Mouse (Mus musculus) left cerebral cortex, postnatal 10 days (tissue): ENCODE data around the gene Fstl3. TPM values are rescaled to one million over a fixed set of nuclear protein-coding genes. Genes with fewer than 3 reads are reported as not detected.

Experiments
- DNase-seq, 2 experiments: peaks; one replicate each; pipeline ENCODE4 v3.0.0; 2021 to 2022; ENCODE audit warnings: low spot score in 2 of 2, mixed read lengths in 1 of 2; ENCODE audit errors: extremely low spot score in 1 of 2
- intact Hi-C: fragments of 180-260 bp; cut with DNase I; formaldehyde crosslinking; loops from one replicate; pipeline ENCODE4 v1.15.1; 2025
- total RNA-seq, 2 experiments: library from RNA; stranded (reverse); gene quantifications; 2 replicates each; pipeline ENCODE4 v1.2.3; 2021

Gene Fstl3
- total RNA-seq = 1 to 10 TPM; 1.7 to 2.6 TPM

DNA sequence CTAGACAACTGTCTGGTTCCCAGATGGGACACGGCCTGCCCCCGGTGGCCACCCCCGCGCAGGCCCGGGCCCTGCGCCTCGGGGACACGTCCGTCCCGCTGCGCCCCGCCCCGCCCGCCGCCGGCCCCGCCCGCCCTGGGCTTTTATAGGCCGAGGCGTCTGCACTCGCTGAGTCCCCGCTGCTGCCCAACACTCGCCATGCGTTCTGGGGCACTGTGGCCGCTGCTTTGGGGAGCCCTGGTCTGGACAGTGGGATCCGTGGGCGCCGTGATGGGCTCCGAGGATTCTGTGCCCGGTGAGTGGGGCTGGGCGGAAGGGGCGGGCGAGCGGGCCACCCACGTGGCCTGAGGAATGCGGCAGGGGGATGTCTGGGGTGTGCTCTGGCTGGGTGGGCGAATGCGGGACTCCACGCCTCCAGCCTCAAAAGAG lies at the start of gene Fstl3:
Gene Fstl3, plus strand, starts transcription at position 170 of the 429 bp plus-strand sequence.
- DNase-seq = no peak
- intact Hi-C loops = no loop called here

DNA sequence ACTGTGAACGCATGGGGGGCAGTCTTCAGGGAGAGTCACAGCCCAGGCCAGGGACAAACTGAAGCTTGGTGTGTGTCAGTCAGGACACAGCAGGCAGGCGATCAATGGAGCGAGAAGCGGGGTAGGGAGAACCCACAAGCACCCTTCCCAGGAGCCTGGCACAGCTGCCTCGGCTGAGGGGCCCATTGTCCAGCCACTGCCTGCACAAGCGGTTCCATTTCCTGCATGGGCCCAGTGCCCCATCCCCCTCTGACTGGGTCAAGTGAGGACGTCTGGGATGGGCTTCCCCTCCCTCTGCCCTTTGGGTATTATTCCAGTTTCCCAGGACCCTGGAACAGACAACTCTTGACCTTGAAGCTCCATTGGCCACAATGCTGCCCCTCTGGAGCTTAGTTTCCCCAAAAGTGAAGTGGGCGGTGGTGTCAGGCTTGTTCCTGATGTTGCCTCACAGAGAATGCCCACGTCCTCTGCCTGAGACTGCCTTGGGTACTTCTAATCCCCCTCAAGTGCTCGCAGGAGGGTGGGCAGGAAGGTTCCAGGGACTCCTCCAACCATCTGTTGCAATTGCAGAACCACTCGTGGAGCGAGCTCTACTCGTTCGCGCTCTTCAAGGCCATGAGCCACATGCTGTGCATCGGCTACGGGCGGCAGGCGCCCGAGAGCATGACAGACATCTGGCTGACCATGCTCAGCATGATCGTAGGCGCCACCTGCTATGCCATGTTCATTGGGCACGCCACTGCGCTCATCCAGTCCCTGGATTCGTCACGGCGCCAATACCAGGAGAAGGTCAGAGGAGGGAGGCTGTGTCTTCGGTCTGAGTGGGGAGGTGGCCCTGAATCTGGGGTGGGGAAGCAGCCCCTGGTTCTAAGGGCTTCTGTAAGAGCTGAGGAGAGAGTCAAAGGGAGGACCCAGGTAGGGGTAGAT lies 48.5 kb upstream of the Fstl3 start:
- peak in 1 of 2 experiments; percentile 68 for DNase-seq

DNA sequence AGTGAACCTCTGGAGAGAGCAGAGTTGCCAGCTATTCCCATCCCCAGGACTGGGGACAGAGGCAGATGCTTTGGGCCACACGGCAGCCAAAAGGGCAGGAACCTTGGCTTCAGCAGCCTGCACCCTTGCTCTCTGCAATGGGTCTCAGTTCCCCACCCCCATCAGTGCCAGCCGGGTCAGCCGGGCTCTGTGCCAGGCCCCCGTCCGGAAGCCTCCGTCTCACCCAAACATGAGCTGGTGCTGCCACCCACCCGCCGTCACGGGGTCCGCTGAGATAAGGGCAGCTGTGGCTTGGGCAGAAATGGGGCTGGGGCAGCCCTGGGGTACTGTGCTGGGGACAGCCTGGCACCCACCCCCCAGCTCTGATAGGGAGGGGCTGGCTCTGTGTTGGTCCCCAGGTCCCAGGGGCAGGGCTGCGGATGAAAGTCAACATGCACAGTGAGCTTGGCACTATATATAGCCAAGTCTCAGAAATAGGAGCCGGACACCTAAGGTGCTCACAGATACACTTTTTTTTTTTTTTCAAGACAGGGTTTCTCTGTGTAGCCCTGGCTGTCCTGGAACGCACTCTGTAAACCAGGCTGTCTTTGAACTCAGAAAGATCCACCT lies 47.6 kb upstream of the Fstl3 start:
- peak in 1 of 2 experiments; percentile 75 for DNase-seq

More for the DNA sequence above, 48.5 kb upstream of the Fstl3 start:
- intact Hi-C loops = no loop called here

DNA sequence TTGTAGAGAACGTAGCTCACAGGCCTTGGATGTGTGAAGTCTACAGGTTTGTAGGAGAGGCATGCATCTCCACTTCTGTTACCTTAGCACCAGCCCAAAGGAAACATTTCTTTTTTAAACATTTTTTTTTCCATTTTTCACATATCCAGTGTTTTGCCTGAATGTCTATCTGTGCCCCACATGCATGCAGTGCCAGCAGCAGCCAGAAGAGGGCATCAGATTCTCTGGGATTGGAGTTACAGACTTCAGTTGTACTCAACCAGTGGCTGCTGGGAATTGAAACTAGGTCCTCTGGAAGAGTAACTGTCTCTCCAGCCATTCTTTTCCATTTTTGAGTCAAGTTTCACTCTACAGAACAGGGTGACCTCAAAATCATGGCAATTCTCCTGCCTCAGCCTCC lies 44.6 kb upstream of the Fstl3 start:
- no peak for DNase-seq
- intact Hi-C loops = no loop called here

More for the DNA sequence above, 47.6 kb upstream of the Fstl3 start:
- intact Hi-C loops = no loop called here

DNA sequence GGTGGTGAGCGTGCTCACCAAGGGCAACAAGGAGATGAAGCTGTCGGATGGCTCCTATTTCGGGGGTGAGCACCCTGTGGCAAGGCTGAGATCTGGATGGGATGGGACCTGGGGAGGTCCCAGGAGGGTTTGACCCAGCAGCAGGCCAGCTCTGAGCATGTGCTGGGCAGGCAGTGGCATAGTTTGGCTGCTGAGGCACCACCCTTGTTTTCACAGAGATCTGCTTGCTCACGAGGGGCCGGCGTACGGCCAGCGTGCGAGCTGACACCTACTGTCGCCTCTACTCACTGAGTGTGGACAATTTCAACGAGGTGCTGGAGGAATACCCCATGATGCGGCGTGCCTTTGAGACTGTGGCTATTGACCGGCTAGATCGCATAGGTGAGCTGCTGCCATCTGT lies 43.2 kb upstream of the Fstl3 start:
- intact Hi-C loops = no loop called here
- no peak for DNase-seq

DNA sequence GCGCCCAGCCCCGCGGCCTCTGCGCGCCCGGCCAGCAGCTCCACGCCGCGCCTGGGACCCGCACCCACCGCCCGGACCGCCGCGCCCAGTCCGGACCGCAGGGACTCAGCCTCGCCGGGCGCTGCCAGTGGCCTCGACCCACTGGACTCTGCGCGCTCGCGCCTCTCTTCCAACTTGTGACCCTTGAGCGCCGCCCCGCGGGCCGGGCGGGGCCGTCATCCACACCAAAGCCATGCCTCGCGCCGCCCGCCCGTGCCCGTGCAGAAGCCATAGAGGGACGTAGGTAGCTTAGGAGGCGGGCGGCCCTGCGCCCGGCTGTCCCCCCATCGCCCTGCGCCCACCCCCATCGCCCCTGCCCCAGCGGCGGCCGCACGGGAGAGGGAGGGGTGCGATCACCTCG lies 41.7 kb upstream of the Fstl3 start:
- peak in 1 of 2 experiments; percentile 42 for DNase-seq
- intact Hi-C loops = no loop called here

DNA sequence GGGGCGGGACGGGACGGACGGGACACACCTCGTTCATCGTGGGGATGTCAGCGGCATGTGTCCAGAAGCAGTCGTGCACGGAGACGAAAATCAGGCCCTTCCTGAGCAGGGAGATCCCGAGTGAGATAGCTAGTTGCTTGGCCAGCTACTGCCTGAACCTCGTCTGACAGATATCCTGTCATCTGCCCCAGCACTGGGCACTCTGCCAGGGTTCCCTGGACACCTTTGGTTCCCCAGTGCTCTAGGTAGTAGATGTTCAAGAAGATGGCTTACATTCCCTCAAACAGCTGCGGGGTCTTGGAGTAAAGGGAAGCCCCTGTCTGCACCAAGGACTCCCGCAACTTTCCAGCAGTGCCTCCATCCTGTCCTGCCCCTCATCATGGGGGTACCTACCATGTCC lies 40.4 kb upstream of the Fstl3 start:
- no peak for DNase-seq
- intact Hi-C loops = no loop called here

DNA sequence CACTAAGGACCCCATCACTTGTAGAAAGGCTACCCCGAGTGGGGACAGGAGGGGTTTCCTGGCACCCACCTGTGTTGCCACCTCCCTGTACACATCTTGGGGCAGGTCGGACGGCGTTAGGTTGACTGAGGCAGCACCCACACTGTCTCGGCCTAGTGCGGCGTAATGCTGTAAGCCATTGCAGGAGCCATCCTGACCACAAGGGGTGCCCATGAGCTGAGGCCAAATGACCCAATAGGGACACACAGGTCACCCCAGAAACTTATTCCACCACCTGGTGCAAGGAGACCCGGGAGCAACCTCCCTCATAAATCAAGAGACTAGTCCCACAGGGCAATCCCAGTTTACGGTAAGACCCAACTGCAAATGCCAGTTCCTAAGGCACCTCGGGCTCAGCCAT lies 38.8 kb upstream of the Fstl3 start:
- intact Hi-C loops = no loop called here
- peak in 1 of 2 experiments; percentile 37 for DNase-seq

DNA sequence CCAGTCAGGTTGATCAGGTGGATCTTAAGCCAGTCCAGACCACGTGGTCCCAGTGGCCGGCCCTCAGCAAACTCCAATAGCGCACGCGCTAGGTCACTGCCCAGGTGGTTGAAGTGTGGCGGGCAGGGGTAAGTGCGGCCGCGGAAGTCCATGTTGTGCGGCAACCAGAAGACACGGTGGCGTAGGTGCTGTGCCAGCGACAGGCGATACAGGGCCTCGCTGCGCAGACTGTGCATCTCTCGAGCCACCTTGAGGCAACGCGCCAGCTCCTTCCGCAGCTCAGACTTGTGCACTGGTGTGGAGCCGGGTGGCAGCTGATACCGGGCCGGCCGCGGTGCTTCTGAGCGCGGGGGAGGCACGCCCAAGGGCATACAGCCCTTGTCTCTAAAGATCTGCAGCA lies 37.8 kb upstream of the Fstl3 start:
- DNase-seq = no peak
- intact Hi-C loops = no loop called here

DNA sequence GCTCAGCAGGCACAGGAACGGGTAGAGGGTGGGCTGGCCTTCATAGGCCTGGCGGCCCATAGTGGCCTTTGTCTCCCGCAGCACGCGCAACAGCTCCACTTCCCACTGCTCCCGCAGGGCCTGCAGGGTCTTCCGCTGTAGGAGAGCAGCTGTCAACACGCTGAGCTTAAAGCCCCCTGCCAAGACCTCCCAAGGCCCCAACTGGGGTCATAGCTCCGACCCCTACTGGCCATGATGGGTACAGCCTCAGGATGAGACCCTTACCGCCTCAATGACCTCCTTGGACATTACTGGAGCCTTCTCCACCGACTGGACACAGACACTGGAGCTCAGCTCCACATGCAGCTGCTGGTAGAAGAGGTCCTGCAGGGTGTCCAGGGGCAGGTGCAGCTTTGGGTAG lies 36.2 kb upstream of the Fstl3 start:
- DNase-seq = no peak
- intact Hi-C loops = no loop called here

DNA sequence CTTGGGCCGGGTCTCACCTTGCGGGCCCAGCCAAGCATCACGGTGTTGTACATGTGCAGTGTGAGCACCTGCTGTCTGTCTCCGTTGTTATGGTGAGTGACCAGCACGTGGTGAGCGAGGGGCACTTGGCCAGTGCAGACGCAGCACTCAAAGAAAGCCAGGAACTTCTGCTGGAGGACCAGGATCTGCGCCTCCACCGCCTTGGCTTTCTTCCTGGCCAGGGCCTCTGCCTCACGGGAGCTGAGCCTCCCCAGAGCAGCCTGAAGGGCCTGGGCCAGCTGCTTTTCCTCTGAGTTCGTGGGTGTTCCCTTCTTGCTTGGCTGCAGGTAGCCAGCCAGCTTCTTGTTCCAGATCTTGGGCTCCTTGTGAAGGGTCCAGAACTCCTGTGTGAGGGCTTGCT lies 33.9 kb upstream of the Fstl3 start:
- DNase-seq = no peak
- intact Hi-C loops = no loop called here

DNA sequence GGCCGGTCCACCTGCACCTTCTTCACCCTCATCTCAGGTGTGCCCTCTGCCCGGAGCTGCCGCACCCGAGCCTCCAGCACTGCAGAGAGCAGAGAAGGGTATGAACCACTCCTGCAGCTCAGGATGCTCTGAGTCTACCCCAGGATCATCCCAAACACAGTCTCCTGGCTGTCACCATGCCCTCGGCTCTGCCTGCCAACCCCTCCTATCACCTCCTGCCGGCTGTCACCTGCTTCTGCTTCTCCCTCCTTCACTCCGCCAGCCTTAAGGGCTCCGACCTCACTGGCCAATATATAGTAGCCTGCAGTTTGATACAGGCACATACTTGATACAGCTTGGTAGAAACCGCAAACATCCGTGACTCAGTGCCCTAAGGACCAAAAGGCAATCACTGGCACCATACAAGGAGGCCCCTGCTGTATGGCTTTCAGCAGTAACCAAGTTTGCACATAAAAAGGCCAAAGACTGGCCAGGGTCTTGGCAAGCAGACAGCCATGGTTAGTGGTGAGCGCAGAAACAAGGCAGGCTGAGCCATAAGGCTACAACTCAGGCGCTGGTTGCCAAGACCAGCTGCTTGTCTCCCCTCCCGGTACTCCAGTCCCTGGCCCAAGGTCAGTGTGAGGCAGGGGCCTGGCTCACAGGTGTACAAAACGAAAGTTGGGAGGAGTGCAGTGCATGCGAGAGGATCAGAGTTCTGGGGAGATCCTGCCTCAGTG lies 33.3 kb upstream of the Fstl3 start:
- intact Hi-C loops = no loop called here
- no peak for DNase-seq

DNA sequence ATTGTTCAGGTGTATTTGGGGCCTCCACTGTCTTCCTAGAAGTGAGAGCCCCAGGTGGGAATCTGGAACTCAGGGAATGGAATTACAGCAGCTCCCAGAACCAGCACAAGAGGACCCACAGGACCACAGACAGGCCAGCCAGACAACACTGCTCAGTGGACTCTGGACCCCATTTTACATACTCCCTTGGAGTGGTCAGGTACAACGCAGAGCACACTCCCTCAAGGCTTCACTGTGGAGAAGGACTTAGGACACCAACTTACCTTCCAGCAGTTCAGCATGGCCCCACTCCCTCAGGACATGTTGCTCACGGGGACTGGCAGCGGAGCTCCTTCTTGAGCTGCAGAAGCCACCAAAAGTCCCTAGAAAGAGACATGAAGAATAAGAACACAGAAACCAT lies 31.7 kb upstream of the Fstl3 start:
- intact Hi-C loops = no loop called here
- no peak for DNase-seq

DNA sequence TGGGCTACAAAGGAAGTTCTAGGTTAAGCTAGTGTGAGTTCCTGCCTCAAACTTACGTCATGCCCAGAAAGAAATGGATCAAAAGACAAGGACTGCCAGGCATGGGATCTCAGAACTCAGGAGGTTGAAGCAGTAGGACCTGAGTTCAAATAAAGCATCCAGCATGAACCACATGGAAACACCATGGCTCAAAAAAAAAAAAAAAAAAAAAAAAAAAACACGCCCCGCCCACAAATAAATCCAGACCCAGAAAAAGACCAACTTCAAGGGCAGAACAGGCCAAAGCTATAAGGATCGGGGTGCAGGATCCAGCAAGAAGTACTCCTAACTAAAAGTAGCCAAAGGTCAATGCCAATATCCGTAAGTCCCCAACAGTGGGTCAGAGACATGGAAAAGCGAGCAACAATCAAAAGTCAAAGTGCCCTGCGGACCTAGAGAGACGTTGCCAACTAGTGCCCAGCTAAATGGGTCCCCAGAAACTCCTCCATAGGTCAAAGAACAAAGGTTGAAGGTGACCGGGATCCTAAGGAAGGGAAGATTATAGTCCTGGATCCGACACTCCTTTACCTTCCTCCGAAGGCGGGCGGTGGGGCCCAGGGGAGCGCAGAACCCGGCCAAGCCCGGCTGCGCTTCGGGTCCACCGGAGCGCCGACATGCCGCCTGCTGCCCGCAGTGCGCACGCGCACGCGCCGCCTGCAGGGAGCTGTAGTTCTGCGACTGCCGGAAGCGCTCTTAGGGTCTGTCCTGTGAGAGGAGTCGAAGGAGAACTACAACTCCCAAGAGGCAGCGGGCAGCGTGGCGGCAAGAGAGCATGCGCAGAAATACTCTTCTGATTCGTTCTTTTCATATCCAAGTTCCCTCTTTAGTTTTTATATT lies 30.9 kb upstream of the Fstl3 start, which contains the start of gene Polrmt:
Gene Polrmt, minus strand, starts transcription at position 684 of the 876 bp plus-strand sequence.
- intact Hi-C loops = no loop called here

DNA sequence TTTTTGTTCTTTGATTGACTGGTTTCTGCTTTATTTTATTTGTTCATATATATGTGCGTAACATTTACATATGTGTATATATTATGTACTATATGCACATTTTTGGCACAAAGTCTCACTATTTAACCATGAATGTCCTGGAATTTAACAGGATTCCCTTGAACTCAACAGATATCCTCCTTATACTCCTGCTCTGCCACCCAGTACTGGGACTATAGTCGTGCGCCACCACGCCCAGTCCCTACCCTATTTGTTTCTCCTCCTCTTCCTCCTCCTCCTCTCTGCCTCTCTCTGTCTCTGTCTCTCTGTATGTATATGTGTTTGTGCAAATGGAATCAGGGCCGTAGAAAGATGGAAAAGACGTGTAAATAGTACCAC lies 30.3 kb upstream of the Fstl3 start:
- intact Hi-C loops = no loop called here
- no peak for DNase-seq

More for the DNA sequence above, 30.9 kb upstream of the Fstl3 start, which contains the start of gene Polrmt:
- peak; percentile 97 for DNase-seq

DNA sequence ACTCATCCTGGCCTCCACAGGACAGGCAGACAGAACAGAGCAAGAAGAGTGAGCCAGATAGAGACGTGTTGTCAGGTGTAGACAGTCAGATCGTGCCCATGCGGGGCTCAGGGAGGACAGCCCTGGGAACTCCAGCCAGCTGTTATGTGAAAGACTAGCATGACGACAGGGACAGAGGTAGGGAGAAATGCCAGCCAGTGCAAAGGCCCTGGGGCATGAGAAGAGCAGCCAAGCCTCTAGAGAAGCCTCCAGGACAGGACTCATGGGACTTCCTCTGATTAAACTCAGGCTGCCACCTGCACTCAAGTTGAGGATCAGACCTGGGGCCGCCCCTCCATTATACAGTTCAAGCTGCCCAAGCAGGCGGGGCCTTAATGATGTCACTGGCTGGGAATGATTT lies 28.6 kb upstream of the Fstl3 start:
- DNase-seq = no peak
- intact Hi-C loops = no loop called here

DNA sequence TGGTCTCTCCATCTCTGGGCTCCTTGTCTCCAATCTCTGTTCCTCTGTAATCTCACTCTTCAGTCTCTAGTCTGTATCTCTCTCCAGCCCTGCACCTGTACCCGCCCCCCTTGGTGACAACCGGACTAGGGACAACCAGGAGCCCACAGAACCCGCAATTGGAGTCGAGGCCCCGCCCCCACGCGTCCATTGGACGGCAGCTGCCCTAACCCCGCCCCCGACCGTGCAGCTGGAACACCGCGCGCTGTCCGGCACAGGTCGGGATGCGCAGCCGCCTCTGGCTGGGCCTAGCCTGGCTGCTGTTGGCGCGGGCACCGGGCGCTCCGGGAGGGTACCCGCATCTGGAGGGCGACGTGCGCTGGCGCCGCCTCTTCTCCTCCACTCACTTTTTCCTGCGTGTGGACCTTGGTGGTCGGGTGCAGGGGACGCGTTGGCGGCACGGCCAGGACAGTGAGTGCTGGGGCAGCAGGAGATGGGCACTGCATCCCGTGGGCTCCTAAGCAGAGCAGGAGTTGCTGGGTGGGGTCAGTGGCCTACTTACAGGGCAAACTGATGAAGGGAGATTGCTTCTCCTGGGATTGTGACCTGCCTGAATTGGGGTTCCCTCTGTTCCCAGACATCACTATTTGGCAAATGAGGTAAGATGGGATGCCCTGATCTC lies 22.1 kb upstream of the Fstl3 start, which contains the start of gene Fgf22:
Gene Fgf22, plus strand, starts transcription at position 221 of the 661 bp plus-strand sequence.
- peak in 1 of 2 experiments; percentile 87 for DNase-seq
- intact Hi-C loops = no loop called here

DNA sequence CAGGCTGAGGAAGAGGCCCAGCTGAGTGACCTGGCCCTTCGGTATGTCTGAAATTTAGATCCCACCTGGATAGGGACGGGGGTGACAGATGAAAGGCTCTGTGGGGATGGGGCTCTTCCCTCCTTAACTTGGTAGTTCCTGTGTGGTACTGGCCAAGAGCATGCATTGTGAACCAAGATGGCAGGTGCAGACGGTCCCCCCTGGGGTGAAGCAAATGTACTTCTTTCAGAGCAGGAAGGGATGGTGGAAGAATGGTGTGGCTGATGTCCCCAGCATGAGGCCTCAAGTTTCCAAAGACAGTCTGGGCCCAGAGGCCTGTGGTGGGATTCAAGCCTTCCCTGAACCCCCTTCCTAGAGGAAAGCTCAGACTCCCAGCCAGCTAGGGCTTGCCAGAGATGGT lies 21.2 kb upstream of the Fstl3 start:
- DNase-seq = no peak
- intact Hi-C loops = no loop called here
